ENCODE assay signal across 17 mouse cellular contexts in the genomic region with DNA sequence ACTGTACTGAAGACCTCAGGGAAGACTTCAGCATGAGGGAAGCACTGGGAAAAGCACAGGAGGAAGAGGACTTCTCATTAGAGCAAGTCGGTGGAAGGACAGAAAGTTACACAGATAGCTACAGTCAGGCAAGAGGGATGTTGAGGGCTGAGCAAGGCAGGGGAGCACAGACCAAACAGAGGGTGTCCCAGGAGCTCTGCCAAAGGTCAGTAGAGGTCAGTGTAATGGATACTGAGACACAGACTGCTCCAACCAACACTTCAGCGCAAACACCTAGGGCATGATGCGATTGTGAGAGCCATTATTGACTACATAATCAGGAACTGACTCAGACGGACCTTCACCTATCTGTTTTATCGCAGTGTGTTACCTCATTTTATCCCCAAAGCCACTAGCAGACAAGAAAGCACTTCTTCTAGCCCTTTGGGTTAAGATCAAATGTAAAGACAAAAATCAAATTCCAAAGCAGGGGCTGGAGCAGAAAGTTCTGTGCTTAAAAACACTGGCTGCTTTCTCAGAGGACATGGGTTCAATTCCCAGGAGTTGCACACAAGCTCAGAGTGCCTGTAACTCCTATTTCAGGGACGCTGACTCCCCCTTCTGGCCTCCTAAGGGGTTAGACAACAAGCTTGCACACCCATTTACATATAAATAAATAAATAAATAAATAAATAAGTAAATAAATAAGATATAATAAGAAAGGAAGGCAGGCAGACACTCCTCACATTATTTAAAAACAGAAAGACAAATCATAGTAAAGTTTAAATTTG.
A peak's percentile ranks its signal among the peaks of the same experiment; 100 is the strongest.
DNase-seq lines count a peak whose midpoint lies in the region; ATAC-seq and TF ChIP-seq lines count a peak whose summit lies in the region.
"Had no signal": no experiment of that assay in that cellular context is flagged by ENCODE, and none has a peak within 500 bp of the region (broad histone marks: within the 10 kb centered on the region; RNA-seq: fewer than 3 reads in every experiment).

No protein-coding gene starts in this region.

- H3K36me3 ChIP-seq in kidney, adult 2 months (ENCODE audit: control insufficient read depth, insufficient read depth, low read length), result no peaks in the 10 kb centered on the region
- no peaks in the 10 kb centered on the region for H3K36me3 ChIP-seq in forebrain, embryonic 12.5 days (replicated peaks)
- H3K36me3 ChIP-seq in hindbrain, embryonic 13.5 days, result no peaks in the 10 kb centered on the region
- H3K36me3 ChIP-seq: forebrain, embryonic 10.5 days; kidney, embryonic 15.5 days; limb, embryonic 15.5 days; lung, embryonic 15.5 days; stomach, embryonic 15.5 days had no signal

- no peak for ATAC-seq in forebrain, embryonic 12.5 days (ENCODE audit: low FRiP score)
- no peak for ATAC-seq in hindbrain, embryonic 13.5 days (ENCODE audit: low FRiP score)

- TF ChIP-seq CTCF in kidney, adult 2 months (conservative IDR thresholded peaks at IDR 0.05; ENCODE audit: insufficient read depth, insufficient read length, low read depth, low read length), result peak; percentile 23; the same call in 1 of the 2 replicates

- DNase-seq in kidney, adult 2 months, result no peak
- DNase-seq in kidney, postnatal 10 days, result no peak
- DNase-seq in CD4-positive helper T cell, adult 2 months (ENCODE audit: low read depth, low spot score), result peak; percentile 55
- peak; percentile 39 for DNase-seq in ES-CJ7 (ENCODE audit: low read depth, low spot score)
- peak; percentile 47 for DNase-seq in skeletal muscle tissue, adult 2 months (ENCODE audit: low read depth, low spot score)
- DNase-seq: adrenal gland, postnatal 10 days; cerebellum, adult 8-10 months; heart, postnatal 4 days; right cerebral cortex, postnatal 4 days had no signal

- no peak overlapping the region for H3K4me3 ChIP-seq in kidney, adult 2 months (ENCODE audit: insufficient read depth, low read depth, low read length)
- no peak overlapping the region for H3K4me3 ChIP-seq in forebrain, embryonic 12.5 days (replicated peaks)
- no peak overlapping the region for H3K4me3 ChIP-seq in hindbrain, embryonic 13.5 days
- H3K4me3 ChIP-seq: forebrain, embryonic 10.5 days; kidney, embryonic 15.5 days; limb, embryonic 15.5 days; lung, embryonic 15.5 days; megakaryocyte, embryonic 14.5 days; stomach, embryonic 15.5 days had no signal

- no peak overlapping the region for H3K4me2 ChIP-seq in forebrain, embryonic 12.5 days
- no peak overlapping the region for H3K4me2 ChIP-seq in hindbrain, embryonic 13.5 days
- H3K4me2 ChIP-seq: kidney, embryonic 15.5 days; limb, embryonic 15.5 days; lung, embryonic 15.5 days; stomach, embryonic 15.5 days had no signal

- no peak overlapping the region for H3K9ac ChIP-seq in forebrain, embryonic 12.5 days
- no peak overlapping the region for H3K9ac ChIP-seq in hindbrain, embryonic 13.5 days
- H3K9ac ChIP-seq: kidney, embryonic 15.5 days; limb, embryonic 15.5 days; lung, embryonic 15.5 days; stomach, embryonic 15.5 days had no signal

- no peak for TF ChIP-seq POLR2A in kidney, adult 2 months (IDR thresholded peaks at IDR 0.05; ENCODE audit: low read depth, low read length)

- no peaks in the 10 kb centered on the region for H3K9me3 ChIP-seq in forebrain, embryonic 12.5 days
- no peaks in the 10 kb centered on the region for H3K9me3 ChIP-seq in hindbrain, embryonic 13.5 days
- H3K9me3 ChIP-seq: forebrain, embryonic 10.5 days; kidney, embryonic 15.5 days; limb, embryonic 15.5 days; lung, embryonic 15.5 days; megakaryocyte, embryonic 14.5 days; stomach, embryonic 15.5 days had no signal

- H3K27me3 ChIP-seq in kidney, adult 2 months (replicated peaks; ENCODE audit: control insufficient read depth, insufficient read depth, low read length), result no peaks in the 10 kb centered on the region
- no peaks in the 10 kb centered on the region for H3K27me3 ChIP-seq in forebrain, embryonic 12.5 days
- no peaks in the 10 kb centered on the region for H3K27me3 ChIP-seq in hindbrain, embryonic 13.5 days
- H3K27me3 ChIP-seq: kidney, embryonic 15.5 days; limb, embryonic 15.5 days; lung, embryonic 15.5 days; stomach, embryonic 15.5 days had no signal

- H3K27ac ChIP-seq in kidney, adult 2 months (ENCODE audit: insufficient read depth, low read depth, low read length), result no peak overlapping the region
- no peak overlapping the region for H3K27ac ChIP-seq in forebrain, embryonic 12.5 days
- no peak overlapping the region for H3K27ac ChIP-seq in hindbrain, embryonic 13.5 days
- H3K27ac ChIP-seq: forebrain, embryonic 10.5 days; kidney, embryonic 15.5 days; limb, embryonic 15.5 days; lung, embryonic 15.5 days; stomach, embryonic 15.5 days had no signal

- 94% methylated on average over 6 of the region's 6 CpGs for WGBS in kidney, adult 2 months
- WGBS in forebrain, embryonic 12.5 days, result 89% methylated on average over 6 of the region's 6 CpGs
- 89% methylated on average over 6 of the region's 6 CpGs for WGBS in hindbrain, embryonic 13.5 days

- H3K4me1 ChIP-seq in kidney, adult 2 months (ENCODE audit: control insufficient read depth, insufficient read depth, low read length), result peaks cover 9% of the 10 kb centered on the region
- peaks cover 6% of the 10 kb centered on the region for H3K4me1 ChIP-seq in forebrain, embryonic 12.5 days
- 0 out of 2 replicates have a peak, but pooled peaks cover 10% of the 10 kb centered on the region for H3K4me1 ChIP-seq in hindbrain, embryonic 13.5 days (replicated peaks)
- H3K4me1 ChIP-seq: lung, embryonic 15.5 days had no signal

Comparison
In these comparisons a context has a peak if more than half of its experiments do, and no peak if none do; other contexts are left out.
1. DNase-seq: peak in CD4-positive helper T cell, adult 2 months (single experiment), ES-CJ7 (single experiment) and skeletal muscle tissue, adult 2 months (single experiment); none in kidney, adult 2 months (single experiment) and kidney, postnatal 10 days (single experiment).